Mouse (Mus musculus): Measurements from ENCODE around the gene Mxi1. TPM values are rescaled to one million over a fixed set of nuclear protein-coding genes. Genes with fewer than 3 reads are reported as not detected.

Mxi1 gene
- total RNA-seq (2022): 10 to 100 TPM; 38.7 to 49.2 (median 46.0) TPM

DNA sequence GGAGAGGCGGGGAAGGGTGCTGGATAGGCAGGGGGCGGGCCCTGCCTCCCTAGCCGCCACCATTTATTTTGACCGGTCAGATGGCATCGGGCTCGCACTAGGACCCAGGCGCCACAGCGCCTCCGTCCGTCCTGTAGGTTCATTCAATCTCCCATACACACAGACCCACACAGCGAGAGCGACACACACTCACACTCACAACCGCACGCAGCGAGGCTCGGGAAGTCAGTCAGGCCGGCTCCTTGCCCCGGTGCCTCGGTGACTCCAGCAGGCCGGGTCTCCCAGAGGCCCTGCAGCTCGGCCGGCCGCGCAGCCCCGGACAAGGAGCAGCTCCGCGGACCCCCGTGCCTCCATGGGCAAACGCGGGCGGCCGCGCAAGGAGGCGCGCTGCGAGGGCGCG is at the start of gene Mxi1:
Gene Mxi1, plus strand, starts transcription at position 171 of the 400 bp plus-strand sequence.
- peak; percentile 86 for DNase-seq (ENCODE audit: low spot score)

- no peak for DNase-seq (ENCODE audit: low spot score)
These were observed 49.5 kb upstream of the Mxi1 start for GRCm38 (mm10) chr19:53260828-53261227.

DNA sequence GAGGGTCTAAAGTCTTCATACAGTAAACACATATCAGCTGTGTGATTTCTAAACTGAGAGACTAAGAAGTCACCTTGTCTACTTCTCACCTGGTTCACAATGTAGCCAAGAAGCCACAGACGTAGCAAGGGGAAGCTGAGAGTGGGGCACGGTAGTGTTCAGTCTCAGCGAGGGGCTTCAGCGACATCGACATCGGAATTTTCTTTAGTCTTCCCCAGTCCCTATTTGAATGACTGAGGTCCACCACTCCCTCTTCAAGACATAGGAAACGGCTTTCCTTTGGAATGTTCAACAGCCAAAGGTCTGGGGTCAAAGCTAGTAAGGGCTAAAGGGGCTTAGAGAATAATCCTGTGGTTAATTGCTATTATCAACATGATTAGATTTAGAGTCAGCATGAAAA is 48.3 kb upstream of the Mxi1 start:
- DNase-seq (ENCODE audit: low spot score): no peak

DNA sequence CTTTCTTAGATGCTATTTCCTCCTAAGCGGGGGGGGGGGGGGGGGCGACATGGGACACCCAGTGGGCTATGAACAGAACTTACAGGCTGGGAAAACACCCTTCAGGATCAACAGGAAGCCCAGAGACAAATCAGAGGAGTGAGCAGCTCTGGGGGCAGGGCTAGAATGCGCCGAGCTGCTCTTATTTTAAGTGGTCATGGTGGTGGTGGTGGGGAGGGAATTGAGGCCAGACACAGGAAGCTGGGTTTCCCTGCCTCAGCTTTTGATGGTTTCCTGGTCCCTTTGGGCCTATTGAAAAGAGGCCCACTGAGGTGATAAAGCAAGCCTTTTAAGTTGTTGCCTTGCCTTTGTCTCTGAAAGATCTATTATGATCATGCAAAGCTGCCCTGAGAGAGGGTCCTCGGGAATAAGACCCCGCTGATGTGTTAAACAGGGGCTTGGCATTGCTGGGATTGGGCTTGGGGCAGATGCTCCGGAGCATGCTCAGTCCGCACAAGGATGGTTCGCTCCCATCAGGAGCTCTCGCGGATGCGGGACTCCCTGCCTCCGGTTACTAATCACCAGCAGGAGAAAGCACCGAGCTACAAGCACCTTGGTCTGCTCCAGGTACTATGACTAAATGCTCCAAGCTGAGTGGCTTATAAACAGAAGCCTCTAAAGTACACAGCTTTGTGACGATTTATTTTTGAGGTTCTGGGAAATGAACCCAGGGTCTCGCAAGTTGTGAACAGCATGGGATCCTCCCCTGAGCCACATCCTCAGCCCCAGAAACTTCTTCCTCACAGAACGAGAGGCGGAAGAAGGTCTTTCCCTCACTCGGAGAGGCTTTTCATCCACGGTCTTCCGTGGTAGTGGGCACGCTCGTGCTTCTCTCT is 46.2 kb upstream of the Mxi1 start:
- no peak for DNase-seq (ENCODE audit: low spot score)

- DNase-seq (ENCODE audit: low spot score): no peak
These were observed 45.2 kb upstream of the Mxi1 start for GRCm38 (mm10) chr19:53264821-53265727.

GRCm38 (mm10) chr19:53267305-53267704 is 43.0 kb upstream of the Mxi1 start:
- DNase-seq (ENCODE audit: low spot score): no peak

- peak; percentile 28 for DNase-seq (ENCODE audit: low spot score)
These were observed 37.1 kb upstream of the Mxi1 start for GRCm38 (mm10) chr19:53273055-53273722.

- no peak for DNase-seq (ENCODE audit: low spot score)
These were observed 36.4 kb upstream of the Mxi1 start for GRCm38 (mm10) chr19:53273781-53274428.

- no peak for DNase-seq (ENCODE audit: low spot score)
These were observed 35.1 kb upstream of the Mxi1 start for GRCm38 (mm10) chr19:53275204-53275603.

- no peak for DNase-seq (ENCODE audit: low spot score)
These were observed 33.2 kb upstream of the Mxi1 start for GRCm38 (mm10) chr19:53276902-53277707.

DNA sequence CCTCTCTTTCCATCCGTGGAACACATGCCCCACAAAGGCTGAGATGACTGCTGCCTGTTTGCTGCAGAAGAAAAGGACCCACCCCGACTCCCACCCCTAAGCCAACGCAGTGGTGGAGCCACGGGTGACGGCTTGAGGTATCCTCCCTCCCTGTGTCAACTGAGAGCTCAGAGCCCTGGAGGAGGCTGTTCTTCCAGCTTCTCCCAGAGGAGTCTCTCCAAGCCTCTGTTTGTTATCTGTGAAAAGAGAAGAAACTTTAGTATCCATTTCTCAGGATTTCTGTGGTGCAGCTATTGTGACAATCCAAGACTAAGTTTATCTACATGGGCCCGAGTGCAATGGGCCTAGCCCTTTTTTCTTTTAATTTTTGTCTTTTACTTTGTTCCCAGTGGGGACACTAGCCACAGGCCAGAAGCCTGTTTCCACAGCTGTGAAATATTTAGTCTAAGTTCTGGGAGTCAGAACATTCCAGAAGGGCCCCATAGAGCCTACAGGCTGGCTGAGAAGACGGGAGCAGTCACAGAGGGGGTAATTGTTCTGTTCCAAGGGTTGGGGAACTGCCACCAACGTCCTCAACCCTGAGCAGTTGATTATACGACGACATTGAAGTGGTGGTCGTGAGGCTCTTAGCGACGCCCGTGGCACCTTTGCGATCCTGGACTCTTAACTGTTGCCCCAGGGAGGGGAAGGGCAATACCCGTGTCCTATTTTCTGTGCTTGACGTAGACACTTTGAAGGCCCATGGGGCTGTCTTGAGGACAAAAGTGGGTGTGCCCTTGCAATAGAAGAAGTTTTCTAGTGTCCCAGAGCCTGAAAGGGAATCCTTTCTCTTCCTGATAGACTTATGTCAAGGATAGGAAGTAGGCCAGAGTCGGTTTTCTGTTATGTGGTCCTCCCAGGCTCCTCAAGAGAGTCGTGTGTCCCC is 31.6 kb upstream of the Mxi1 start:
- DNase-seq (ENCODE audit: low spot score): peak; percentile 59

- no peak for DNase-seq (ENCODE audit: low spot score)
These were observed 30.1 kb upstream of the Mxi1 start for GRCm38 (mm10) chr19:53280254-53280653.

DNA sequence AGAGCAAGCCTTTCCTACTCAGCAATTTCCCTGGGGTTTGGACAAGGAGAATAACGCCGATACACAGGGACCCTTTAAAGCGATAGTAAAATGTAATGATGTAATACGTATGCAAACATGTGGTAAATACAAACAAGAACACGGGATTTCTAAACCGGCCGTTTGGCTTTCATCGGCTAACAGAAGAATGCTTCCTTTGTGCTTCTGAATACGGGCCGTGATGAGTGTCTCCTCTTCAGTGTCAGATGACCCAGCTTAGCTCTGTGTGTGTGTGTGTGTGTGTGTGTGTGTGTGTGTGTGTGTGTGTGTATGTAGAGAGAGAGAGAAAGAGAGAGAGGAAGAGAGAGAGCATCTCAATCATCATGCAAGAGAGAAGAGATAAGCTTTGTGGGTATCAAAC is 27.7 kb upstream of the Mxi1 start:
- DNase-seq (ENCODE audit: low spot score): no peak

- no peak for DNase-seq (ENCODE audit: low spot score)
These were observed 26.6 kb upstream of the Mxi1 start for GRCm38 (mm10) chr19:53283742-53284141.

DNA sequence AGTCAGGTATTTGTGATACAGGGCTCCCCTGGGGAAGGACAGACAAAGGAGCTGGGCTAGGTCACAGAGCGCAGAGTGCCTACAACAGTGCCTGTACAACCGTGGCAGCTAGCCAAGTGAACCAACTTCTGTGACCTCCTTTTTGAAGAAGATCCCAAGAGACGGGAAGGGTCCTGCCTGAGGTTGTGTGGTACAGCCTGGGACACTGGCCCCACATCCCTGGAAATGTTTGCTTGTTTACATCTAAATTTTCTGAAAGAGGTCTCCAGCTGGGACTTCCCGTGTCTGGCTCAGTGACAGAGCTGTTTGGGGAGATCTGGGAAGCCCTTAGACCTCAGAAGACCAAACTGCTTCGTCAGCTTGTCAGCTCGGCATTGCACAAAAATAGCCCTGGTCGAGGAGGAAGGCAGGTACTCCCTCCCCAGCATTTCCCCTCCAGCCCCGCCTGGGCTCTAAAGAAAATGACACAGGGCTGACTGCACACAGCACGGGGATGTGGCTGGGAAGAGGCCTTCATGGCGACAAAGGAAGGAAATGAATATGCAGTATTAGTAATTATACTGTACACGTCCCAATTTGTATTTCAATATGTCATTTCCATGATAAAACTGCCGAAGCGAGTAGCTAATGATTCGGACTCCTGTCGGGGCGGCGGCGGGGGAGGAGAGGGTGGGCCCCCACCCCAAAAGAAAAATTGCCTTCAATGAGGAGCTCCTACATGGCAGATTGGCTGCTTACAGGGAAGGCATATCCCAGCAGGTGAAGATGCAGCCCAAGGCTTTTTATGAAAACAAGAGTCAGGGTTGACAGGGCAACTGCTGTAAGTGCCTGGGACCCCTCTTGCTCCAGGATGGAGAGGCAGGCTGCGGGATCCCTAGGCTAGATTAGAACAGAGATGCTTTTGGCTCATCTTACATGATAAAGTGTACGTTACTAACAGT is 25.8 kb upstream of the Mxi1 start:
- peak; percentile 53 for DNase-seq (ENCODE audit: low spot score)

- no peak for DNase-seq (ENCODE audit: low spot score)
These were observed 13.7 kb upstream of the Mxi1 start for GRCm38 (mm10) chr19:53296331-53297254.

DNA sequence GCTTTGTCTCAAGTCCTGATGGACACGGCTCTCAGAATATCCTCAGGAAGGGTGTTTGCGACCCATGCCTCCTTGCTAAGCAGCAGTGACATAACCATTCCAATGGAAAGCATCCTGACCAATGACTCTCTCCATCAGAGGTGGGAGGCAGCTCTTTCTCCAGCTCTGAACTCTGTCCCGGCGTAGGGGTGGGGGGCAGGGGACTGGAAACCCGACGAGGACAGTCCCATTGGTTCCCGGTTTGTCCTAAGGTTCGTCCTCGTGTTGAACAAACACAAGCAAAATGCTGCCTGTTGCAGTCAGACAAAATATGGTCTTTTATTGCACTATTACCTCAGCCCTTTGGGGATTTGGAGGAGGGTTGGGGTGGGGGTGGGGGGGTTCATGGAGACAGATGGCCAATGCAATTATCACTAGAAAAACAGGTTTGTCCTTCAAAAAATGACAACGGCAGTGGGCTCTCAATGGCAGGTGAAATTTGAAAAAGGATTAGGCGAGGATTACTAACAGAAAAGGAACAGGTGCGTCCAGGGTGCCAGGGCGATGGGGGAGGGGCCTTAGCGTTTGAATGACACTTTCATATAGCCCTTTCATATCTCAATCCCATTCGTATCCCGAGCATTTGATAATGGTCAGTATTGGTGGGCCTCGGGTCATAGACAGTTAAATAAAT is 11.0 kb upstream of the Mxi1 start:
- DNase-seq (ENCODE audit: low spot score): no peak

Data from heart, adult 8-10 months (tissue).